Mouse (Mus musculus): ENCODE data around the gene Arhgef2.
"Not testable (repeated sequence)": the region's sequence is repeated elsewhere in the genome, so short reads cannot be mapped to it uniquely, and the experiment has no call there.

Gene Arhgef2

DNA sequence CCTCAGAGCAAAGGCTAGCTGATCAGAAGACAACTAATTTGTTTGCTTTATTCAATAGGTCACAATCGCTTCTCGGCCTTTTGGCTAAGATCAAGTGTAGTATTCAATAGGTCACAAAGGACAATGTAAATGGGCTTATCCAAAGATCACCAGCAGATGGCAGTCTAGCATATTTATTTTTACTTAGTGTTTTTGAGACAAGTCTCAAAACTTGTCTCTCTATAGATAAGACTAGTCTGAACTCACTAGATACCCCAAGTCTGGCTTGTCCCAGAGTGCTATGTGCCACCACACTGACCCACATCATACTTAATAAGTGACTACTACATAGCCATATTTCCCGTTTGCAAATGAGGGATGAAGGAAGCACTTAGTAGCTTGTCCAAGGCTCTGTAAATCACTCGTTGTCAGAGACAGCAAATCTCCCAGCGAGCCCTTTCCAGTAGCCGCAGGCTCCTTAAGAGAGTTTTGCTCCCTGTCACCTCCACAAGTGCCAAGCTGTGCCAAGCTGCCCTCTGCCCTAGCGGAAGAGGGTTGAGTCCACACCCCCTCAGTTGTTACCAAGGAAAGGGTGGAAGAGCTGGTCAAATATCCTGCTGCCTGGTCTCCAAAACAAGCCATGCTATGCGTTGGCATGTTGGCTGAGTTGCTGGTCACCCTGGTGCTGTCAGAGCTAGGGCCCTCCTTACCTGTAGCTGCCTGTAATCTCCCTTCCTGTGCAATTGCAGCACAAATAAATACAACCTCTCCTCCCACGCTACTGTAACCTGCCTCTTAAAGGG is 13.6 kb upstream of the Arhgef2 start:
- DNase-seq, result no peak

DNA sequence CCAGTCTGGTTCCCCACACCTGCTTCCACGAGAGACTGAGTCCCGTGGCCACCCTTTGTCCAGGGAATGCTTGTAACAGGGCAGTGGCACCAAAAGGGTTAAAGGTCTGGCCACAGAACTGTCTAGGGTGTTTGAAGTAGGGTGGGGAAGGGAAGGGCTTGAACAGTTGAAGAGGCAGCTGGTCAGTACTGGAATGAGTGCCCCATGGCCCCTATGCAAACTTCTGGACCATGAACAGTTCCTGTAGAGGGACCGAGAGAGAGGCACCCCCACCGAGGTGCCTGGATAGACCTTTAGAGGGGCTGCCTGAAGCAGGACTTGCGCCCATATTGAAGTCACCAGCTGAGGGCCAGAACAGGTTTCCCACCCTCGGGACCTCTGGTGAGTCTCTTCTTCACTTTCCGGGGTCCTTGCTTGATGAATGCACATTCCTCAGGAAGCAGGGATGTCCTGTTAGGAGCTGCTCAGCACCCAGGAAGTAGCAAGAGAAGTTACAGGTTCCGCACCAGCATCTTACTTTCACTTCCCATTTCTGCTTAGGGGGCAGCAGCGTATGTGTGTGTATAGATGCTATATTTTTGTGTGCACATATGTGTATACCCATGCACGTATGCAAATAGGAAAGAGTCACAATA is 12.7 kb upstream of the Arhgef2 start:
- DNase-seq, result no peak

DNA sequence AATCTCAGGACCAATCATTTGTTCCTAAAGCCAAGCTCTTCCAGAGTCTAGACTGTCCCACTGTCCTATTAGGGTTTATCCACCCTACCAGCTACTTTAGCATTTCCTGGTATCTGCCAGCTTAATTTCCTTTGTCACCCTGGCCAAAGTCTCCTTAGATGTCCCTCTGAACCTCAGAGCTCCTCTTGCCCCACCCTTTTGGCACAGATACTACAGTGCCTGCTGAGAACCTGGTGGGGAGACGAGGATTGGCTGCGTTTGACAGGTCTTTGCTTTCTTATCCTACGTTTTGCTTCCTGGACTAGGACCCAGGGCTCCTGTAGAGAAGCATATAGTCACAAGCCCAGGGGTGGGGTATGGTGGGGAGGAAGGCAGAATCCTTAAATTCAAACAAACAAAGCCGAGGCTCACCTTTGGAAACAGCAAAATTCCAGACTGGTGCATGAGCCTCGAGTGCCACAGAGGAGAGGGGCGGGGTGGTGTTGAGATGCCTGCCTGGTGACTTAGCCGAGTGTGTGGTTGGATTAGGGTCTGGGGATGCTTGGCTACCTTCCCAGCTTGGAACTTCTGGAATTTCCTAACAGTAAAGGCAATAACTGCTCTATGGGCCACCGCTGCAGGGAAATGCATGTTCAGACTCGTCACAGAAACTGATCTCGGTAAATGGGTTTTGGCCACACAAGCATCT is 11.7 kb upstream of the Arhgef2 start:
- no peak for DNase-seq

DNA sequence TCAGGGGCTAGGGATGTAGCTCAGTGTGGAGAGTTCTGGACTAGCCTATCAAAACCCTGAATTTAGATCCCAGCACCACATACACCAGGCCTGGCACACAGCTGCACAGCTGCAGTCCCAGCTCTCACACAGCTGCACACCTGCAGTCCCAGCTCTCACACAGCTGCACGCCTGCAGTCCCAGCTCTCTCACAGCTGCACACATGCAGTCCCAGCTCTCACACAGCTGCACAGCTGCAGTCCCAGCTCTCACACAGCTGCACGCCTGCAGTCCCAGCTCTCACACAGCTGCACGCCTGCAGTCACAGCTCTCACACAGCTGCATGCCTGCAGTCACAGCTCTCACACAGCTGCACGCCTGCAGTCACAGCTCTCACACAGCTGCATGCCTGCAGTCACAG is 9.2 kb upstream of the Arhgef2 start:
- DNase-seq, result not testable (repeated sequence)

DNA sequence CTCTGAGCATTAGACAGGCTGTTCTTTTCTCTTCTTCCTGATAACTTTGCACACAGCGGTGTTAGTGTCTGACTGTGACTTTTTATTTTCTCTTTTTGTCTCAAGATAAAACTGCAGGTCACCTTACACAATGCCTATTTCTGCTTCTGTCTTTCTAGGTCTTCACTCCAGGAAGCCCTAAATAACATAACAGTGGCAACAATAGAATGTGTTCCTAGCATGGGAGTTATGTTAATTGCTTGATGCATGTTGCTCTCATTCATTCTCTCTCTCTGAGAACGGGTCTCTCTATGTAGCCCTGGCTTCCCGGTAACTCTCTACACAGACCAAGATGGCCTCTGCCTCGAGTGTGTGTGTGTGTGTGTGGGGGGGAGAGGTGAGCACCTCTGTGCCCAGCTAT is 3.3 kb upstream of the Arhgef2 start:
- no peak for DNase-seq

DNA sequence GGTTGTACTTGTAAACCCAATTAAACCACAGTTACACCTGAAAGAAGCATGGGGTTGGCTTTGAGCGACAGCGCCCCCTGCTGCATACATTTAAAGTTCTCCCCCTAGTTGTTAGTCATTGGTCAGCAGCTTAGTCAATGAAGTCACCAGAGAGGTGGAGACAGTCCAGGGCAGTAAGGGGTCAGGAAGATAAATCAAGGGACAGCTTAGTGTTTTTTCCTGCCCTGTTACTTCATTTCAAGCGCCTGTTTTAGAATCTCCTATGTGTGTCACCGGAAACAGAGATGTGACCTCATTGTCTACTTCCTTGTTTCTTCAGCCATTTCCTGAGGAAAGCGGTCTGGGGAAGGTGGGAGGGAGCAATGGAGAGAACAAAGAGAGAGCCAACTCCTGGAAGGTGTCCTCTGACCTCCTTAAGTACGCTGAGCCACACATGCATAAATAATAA is 2.0 kb upstream of the Arhgef2 start:
- DNase-seq, result no peak

DNA sequence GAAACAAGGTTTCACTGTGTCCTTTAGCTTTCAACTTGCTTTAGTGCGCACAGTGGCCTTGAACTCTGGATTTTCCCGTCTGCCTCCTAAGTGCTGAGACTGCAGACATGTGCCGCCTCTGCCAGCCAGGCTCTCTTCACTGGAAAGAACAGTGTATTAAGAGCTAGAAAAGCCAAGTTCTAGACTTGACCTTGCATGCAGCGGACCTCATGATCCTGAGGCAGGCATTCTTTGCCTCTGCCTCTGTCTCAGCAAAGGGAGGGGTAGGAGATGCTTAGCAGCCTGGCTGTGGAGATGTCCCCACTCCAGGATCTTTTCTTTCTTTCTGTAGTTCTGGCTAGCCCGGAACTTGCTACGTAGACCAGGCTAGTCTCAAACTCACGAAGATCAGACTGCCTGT is 903 bp upstream of the Arhgef2 start:
- no peak for DNase-seq

DNA sequence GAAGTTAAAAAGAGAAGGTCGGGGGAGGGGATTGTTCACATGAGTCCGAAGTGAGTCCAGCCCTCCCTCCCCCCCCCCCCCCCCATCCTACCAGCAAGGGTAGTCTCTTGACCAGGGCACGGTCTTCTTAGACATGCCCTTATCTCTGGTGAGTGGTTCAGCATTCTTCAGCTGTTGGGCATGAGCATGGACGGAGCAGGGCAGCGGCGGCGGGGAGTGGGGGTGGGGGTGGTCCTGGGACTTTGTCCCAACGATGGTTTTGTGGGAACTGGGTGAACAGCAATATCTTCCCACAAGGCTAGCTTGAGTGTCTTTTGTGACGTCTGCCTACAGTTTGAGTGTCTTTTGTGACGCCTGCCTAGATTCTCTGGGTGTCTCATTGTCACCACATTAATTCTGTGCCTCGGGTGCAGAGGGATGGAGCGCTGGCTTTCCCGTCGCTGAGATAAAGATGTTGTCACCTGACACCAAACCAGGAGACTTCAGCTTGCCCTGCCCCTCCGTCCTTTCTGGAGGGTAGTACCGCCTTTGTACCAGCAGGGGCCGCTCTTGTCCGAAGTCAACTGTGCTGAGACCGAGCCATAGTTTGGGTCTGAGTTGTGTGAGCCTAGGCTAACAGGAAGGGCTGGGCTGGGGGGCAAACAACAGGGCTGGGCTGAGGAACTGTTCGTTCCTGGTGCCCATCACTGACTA is 1.4 kb downstream of the Arhgef2 start:
- peak; percentile 86 for DNase-seq

DNA sequence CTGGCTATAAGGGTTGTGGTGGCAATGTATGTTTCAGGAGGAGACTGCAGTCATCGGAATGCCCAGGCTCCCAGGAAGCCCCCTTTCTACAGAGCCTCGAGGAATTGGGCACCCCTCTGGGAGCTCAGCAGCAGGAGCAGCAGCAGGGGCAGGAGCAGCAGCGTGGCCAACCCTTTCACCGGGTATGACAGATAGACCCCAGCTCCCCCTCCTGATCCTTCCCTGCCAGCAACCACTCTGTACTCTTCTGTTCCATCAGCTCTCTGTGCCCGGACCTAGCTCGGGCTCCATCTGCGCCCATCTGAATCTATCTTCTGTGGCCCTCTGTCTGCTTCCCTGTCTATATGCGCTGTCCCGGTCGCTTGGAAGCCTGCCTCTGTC is 2.0 kb downstream of the Arhgef2 start:
- no peak for DNase-seq

DNA sequence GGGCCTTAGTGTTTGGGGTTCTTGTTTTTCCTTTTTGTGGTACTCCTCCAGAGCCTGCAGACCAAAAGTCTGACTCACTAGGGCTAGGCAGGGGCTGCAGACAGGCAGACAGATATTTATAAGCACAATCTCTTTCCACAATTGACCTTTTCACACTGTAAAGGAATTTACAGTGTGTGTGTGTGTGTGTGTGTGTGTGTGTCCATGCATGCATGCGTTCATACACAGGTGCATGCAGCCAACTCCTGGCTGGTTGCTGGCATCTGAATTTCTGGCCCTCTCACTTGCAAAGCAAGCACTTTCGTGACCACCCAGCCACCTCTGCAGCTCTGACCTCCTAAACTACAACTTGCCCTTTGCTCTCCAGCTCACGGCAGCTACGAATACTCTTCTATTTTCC is 3.3 kb downstream of the Arhgef2 start:
- DNase-seq, result no peak

DNA sequence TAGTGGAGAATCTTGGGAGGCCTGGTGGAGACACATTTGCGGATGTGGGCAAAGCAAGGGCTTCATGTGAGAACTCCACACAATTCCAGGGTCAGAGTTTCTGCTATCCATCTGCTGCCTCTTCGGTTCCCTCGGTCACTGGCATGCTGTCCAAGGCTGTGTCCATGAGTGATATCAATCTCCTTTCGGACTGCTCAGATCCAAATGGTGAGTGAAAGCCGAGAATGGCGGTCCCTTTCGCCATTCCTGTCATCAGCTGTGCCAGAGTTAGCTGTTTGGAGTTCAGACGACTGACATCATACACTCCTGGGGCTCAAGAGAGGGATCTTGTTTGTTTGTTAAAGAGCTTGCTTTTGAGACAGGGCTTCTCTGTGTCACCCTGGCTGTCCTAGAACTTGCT is 8.7 kb downstream of the Arhgef2 start:
- DNase-seq, result no peak

DNA sequence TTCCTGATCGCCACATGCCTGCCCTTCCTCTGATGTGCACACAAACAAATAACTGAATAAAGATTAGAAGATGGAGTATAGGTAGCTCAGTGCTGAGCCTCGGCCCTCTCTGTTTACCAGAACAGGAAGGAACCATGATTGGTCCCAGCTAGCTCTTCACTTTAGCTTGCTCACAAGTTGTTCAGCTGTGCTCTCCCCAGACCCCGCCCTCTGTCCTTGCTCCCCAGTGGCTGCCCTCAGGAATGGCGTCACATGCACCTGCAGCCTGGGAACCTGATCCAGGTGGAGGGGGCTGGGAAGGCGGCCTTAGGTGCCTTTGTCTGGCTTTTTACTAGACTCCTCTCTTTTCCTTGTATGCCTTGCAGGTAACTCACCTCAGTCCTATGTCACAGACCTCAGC is 9.4 kb downstream of the Arhgef2 start:
- DNase-seq, result peak; percentile 59

DNA sequence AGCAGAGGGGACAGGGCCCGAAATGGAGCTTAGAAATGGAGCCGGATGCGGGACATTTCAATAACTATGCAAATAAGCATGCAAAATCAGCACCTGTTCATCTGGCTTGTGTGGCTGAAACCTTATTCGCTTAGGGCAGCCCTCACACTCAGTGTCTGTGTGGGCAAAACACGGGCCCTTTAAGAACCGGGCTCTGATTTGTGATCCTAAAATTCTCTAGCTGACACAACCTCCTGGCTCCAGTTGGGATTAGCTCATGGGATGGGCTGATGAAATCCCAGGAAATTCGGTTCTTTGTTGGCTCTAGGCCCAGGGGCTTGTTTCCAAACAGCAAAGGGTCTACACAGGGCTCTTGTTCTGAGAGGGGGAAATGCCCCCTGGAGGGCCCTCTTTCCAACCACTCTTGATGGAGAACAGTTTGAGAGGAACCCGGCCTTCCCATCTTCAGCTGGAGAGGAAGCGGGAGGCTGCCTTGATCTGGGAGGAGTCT is 10.2 kb downstream of the Arhgef2 start:
- peak; percentile 80 for DNase-seq

DNA sequence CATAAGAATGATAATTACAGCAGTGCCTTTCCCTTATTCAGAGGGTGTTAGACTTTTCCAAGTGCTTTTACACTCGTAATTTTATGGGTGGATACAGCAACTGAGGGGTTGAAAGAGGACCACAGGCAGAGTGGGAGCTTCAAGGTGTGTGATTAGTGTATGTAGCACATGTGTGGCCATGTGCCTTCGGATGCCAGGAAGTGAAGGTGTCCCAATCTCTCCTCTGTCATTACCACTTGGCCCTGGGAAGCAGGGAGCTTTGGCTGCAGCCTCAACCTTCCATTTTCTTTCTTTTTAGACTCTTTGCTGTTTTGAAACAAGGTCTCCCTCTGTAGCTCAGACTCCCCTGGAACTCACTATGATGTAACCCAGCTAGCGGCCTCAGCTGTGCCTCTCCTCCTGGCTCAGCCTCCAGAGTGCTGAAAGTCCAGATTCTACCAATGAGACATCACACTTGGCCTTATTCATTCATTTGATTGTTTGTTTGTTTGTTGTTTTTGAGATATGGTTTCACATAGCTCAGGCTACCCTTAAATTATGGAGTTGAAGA is 11.3 kb downstream of the Arhgef2 start:
- DNase-seq, result no peak

DNA sequence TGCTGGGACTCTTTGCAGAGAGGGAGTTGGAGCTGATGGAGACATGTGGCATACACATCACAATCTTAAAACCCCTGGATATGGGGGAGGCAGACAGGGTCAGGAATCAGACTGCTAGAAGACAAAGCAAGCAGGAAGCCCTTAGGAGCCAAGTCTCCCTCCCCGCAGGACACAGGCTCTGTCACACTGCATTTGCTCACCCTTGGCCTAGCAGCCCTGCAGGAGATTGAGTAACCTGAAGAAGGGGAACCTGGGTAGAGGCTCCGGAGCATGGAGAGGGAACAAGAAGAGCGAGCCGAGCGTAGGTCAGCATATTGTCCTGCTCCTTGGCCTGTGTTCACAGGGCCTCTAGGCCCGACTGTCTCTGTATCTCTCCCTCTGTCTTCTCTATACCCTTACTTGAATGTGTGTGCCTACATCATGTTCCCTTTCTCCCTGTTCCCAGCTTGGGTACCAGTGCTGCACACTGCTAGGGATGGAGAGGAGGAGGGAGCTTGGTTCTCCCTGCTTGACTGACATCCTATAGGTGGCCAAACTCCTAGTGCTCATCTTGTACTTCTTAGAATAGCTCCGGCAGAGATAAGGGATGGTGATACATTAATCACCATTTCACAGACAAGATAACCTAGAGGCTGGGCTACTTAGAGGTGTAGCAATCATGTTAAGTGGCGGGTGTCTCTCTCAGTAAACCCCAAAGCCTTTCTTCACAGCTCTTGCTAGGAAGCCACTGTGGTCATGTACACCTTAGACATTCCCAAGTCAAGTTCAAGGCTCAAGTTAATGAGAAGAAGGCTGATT is 12.5 kb downstream of the Arhgef2 start:
- DNase-seq, result no peak

DNA sequence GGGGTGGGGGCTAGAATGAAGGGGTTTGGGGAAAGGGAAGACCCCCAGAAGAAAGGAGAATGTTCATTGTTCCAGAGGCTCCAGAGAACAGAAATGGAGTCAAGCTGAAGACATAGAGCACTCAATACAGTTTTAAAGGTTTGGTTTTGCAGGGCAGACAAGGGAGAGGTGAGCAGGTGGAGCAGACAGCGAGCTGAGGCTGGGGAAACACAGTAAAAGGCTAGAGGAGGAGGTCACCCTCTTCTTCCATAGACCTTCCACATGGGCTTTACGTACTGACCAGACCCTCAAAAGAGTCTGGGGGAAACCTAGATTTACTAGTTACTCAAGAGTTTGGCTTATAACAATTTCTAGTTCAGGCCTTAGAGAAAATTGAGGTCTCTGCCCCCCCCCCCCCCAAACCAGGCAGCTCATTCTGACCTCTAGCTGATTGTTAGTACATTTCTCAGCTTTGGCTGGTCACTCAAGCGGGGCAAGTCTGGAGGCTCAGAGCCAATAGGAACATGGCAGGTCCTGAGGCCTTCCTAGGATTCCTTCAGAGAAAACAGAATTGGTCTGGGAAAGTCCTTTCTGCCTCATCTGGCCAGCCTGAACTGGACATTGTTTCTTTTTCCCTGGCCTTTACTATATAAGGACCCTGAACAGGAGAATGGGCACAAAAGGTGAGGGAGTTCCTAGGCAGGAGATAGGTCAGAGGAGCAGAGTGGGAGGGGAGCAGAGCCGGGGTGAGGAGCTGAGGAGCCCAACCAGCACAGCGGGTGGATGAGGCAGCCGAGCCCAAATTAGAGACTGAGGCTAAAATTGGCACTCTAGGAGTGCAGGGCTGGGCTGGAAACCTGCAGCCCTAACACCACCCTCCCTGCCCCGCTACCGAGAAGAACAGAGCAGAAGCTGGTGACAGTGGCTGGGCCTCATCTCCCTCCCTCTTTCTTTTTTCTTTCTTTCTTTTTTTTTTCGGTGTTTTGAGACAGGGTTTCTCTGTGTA is 13.6 kb downstream of the Arhgef2 start:
- peak; percentile 75 for DNase-seq

DNA sequence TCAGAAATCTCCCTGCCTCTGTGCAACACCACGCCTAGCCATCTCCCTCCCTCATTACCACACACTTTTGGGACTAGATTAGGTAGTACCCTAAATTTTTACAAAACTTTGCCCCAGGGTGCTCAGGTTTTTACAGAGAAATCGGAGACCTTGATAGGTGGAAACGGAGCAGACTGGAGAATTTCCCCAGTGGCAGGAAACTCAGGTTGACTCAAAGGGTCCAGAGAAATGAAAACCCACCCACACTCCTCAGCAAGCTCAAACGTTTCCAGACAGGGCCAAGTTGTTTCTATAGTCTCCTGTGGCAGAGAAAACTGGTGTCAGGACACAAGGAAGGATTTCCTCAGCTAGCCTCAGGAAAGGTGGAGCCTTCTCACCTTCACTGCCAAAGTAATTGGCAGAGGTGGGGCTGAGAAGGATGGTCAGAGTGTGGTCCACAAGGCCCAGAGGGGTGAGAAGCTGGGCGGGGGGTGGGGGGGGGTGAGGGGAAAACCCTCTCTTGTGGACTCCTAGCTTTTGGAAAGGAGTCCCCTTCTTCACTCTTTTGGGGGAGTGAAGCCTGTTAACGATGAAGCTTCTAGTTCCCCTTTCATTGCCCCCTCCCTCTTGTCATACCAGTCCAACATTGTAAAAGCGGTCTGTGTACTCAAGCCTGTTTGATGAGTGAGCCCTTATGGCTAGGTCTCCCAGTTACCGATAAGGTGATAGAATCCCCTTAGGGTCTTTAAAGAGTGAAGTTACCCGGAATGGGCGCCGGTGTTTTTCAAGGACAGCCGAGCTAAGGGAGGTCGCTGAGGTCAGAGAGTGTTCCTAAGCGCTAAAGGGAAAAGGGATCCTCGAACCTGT is 14.6 kb downstream of the Arhgef2 start:
- no peak for DNase-seq

DNA sequence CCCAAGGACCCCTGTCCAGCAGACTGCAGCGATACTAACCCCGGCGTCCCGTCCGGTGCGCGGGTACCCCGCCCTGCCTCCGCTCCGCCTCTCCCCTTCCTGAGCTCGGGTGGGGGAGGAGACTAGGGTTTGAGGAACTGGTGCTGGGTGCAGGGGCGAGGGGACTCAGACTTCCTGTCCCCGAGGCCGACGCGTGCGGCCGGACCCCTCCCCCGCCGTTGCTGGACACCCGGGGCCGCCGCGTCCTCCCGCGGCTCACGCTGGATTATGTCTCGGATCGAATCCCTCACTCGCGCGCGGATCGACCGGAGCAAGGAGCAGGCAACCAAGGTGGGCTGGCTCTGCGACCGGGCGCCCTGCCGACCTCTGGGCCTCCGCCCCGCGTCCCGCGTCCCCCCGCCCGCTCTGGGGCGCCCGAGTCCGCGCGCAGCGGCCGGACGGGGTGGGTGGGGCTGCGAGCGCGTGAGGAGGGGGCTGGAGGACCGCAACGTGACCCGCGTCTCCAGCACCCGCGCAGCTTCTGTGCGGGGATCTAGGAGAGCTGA is 15.3 kb downstream of the Arhgef2 start:
- DNase-seq, result peak; percentile 73

DNA sequence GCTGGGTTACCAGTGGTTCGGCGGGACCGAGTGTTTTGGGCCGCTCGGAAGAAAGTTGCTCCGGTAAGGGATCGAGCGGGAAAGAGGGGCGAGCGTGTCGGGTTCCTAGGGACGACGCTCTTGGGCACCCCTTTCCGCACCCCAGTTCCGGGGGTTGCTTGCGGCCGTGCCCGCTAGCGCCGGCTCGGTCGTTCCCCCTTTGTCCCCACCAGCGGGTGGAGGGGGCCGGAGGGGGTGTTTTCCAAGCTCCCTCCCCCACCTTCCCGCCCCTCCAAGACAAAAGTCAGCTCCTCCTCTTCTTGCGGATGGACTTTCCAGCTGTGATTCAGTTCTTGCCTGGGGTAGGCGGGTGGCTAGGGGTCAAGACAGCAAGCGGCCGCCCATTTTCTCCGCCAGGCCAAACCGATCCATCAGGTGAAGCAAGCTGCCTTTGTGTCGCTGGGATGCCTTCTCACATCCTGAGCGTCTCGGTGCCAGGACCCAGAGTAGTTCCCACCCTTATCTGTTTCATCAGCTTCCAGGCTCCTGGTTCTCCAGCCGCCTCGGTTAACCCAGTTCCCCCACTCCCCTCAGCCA is 15.9 kb downstream of the Arhgef2 start:
- DNase-seq, result peak; percentile 69

Measured in cerebellum, adult 11-12 months (tissue).